Mouse (Mus musculus): ENCODE data around the gene Abl1.
A peak's percentile ranks its signal among the peaks of the same experiment; 100 is the strongest.

Abl1 gene

GRCm38 (mm10) chr2:31690063-31690462 lies 1.9 kb downstream of the Abl1 start:
- DNase-seq, result no peak

- no peak for DNase-seq
Observed at GRCm38 (mm10) chr2:31698209-31698608, 10.0 kb downstream of the Abl1 start.

GRCm38 (mm10) chr2:31700545-31701446 lies 12.6 kb downstream of the Abl1 start:
- DNase-seq, result no peak

- no peak for DNase-seq
Observed at GRCm38 (mm10) chr2:31703226-31703625, 15.1 kb downstream of the Abl1 start.

- DNase-seq, result no peak
Observed at GRCm38 (mm10) chr2:31705914-31706313, 17.7 kb downstream of the Abl1 start.

- DNase-seq, result no peak
Observed at GRCm38 (mm10) chr2:31706531-31706930, 18.4 kb downstream of the Abl1 start.

GRCm38 (mm10) chr2:31712716-31713115 lies 24.5 kb downstream of the Abl1 start:
- DNase-seq, result no peak

- DNase-seq, result no peak
Observed at GRCm38 (mm10) chr2:31713813-31714212, 25.6 kb downstream of the Abl1 start.

- DNase-seq, result no peak
Observed at GRCm38 (mm10) chr2:31714780-31715179, 26.6 kb downstream of the Abl1 start.

GRCm38 (mm10) chr2:31715985-31716384 lies 27.8 kb downstream of the Abl1 start:
- no peak for DNase-seq

- peak; percentile 60 to 75 for DNase-seq
Observed at GRCm38 (mm10) chr2:31719202-31719880, 31.2 kb downstream of the Abl1 start.

- DNase-seq, result no peak
Observed at GRCm38 (mm10) chr2:31719944-31720343, 31.8 kb downstream of the Abl1 start.

GRCm38 (mm10) chr2:31720783-31721182 lies 32.6 kb downstream of the Abl1 start:
- no peak for DNase-seq

- DNase-seq, result no peak
Observed at GRCm38 (mm10) chr2:31724730-31725490, 36.7 kb downstream of the Abl1 start.

- DNase-seq, result no peak
Observed at GRCm38 (mm10) chr2:31727576-31728277, 39.6 kb downstream of the Abl1 start.

- DNase-seq, result no peak
Observed at GRCm38 (mm10) chr2:31730640-31731039, 42.5 kb downstream of the Abl1 start.

GRCm38 (mm10) chr2:31732497-31732896 lies 44.3 kb downstream of the Abl1 start:
- DNase-seq, result peak in 1 of 2 experiments; percentile 20

- no peak for DNase-seq
Observed at GRCm38 (mm10) chr2:31733558-31733957, 45.4 kb downstream of the Abl1 start.

GRCm38 (mm10) chr2:31739041-31739440 lies 50.9 kb downstream of the Abl1 start:
- DNase-seq, result no peak

- DNase-seq, result no peak
Observed at GRCm38 (mm10) chr2:31741728-31742127, 53.6 kb downstream of the Abl1 start.

- no peak for DNase-seq
Observed at GRCm38 (mm10) chr2:31742134-31742533, 54.0 kb downstream of the Abl1 start.

- DNase-seq, result no peak
Observed at GRCm38 (mm10) chr2:31745741-31746243, 57.6 kb downstream of the Abl1 start.
